Mouse (Mus musculus): ENCODE data around the gene Pp2d1. TPM values are rescaled to one million over a fixed set of nuclear protein-coding genes. Genes with fewer than 3 reads are reported as not detected.
"Not testable (repeated sequence)": the region's sequence is repeated elsewhere in the genome, so short reads cannot be mapped to it uniquely, and the experiment has no call there.

The Pp2d1 gene
- polyA plus RNA-seq, 1 experiment, result not detected

GRCm38 (mm10) chr17:53578776-53579175, 39.5 kb upstream of the Pp2d1 start:
- WGBS, result 55% methylated on average over 9 of the region's 9 CpGs

DNA sequence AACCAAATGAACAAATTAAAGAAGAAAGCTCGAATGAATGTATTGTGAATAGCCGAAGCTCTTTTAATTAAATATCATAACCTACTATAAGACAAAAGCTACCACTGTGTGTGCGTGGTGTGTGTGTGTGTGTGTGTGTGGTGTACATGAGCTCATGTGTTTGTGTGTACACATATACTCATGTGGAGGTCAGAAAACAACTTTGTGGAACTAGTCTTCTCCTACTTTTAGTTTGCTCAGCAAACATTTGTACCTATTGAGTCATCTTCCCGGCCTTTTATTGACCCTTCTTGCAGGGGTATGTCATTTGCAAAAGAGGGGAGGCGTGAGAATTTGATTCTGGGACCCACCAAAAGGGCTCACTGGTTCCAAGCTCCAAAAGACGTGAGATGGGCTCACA, 39.0 kb upstream of the Pp2d1 start:
- Histone ChIP-seq H3K4me3 (ENCODE audit: insufficient read depth, low read depth, low read length) (no peak overlapping the region), H3K27ac (ENCODE audit: insufficient read depth, low read depth, low read length) (no peak overlapping the region), H3K4me1 (ENCODE audit: control insufficient read depth, insufficient read depth, low read length) (peaks cover 10% of the 10 kb centered on the region; the same call in 1 of the 2 replicates)
- TF ChIP-seq POLR2A (IDR thresholded peaks at IDR 0.05; ENCODE audit: insufficient read depth, low read depth, low read length) (no peak), CTCF (IDR thresholded peaks at IDR 0.05; ENCODE audit: insufficient read depth, low read depth, low read length) (no peak)
- 84% methylated on average over 6 of the region's 6 CpGs for WGBS

More at GRCm38 (mm10) chr17:53578776-53579175, 39.5 kb upstream of the Pp2d1 start:
- no peak overlapping the region for H3K4me3 ChIP-seq (ENCODE audit: insufficient read depth, low read depth, low read length)
- H3K4me1 ChIP-seq (ENCODE audit: control insufficient read depth, insufficient read depth, low read length), result peaks cover 10% of the 10 kb centered on the region; the same call in 1 of the 2 replicates
- TF ChIP-seq POLR2A (IDR thresholded peaks at IDR 0.05; ENCODE audit: insufficient read depth, low read depth, low read length) (no peak), CTCF (IDR thresholded peaks at IDR 0.05; ENCODE audit: insufficient read depth, low read depth, low read length) (no peak)
- no peak overlapping the region for H3K27ac ChIP-seq (ENCODE audit: insufficient read depth, low read depth, low read length)

DNA sequence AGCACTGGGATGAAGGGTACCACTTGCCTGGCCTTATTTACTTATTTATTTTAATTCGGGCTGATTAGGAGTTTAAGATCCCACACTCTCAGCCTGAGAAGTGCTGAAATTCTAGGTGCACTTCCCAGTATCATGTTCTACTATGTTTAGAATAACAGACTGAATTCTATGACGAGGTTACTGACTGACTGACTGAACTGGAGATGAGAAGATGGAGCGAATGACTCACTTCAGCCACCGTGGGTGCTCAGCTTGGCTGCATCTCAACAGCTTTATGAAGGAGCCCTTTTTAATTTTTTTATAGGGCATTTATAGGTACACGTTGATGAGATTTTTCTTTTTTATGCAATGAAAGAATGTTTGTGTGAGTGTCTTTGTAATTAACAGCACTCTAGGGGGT, 38.5 kb upstream of the Pp2d1 start:
- TF ChIP-seq CTCF (IDR thresholded peaks at IDR 0.05; ENCODE audit: insufficient read depth, low read depth, low read length) (no peak), POLR2A (IDR thresholded peaks at IDR 0.05; ENCODE audit: insufficient read depth, low read depth, low read length) (no peak)
- Histone ChIP-seq H3K4me1 (ENCODE audit: control insufficient read depth, insufficient read depth, low read length) (peaks cover 10% of the 10 kb centered on the region; the same call in 1 of the 2 replicates), H3K27ac (ENCODE audit: insufficient read depth, low read depth, low read length) (no peak overlapping the region), H3K4me3 (ENCODE audit: insufficient read depth, low read depth, low read length) (no peak overlapping the region)
- 59% methylated on average over 5 of the region's 5 CpGs for WGBS

- Histone ChIP-seq H3K27ac (ENCODE audit: insufficient read depth, low read depth, low read length) (no peak overlapping the region), H3K4me3 (ENCODE audit: insufficient read depth, low read depth, low read length) (no peak overlapping the region), H3K4me1 (ENCODE audit: control insufficient read depth, insufficient read depth, low read length) (peaks cover 10% of the 10 kb centered on the region; the same call in 1 of the 2 replicates)
- TF ChIP-seq CTCF (IDR thresholded peaks at IDR 0.05; ENCODE audit: insufficient read depth, low read depth, low read length) (no peak), POLR2A (IDR thresholded peaks at IDR 0.05; ENCODE audit: insufficient read depth, low read depth, low read length) (no peak)
- WGBS, result 55% methylated on average over 2 of the region's 2 CpGs
Observed at GRCm38 (mm10) chr17:53577151-53577550, 37.9 kb upstream of the Pp2d1 start.

DNA sequence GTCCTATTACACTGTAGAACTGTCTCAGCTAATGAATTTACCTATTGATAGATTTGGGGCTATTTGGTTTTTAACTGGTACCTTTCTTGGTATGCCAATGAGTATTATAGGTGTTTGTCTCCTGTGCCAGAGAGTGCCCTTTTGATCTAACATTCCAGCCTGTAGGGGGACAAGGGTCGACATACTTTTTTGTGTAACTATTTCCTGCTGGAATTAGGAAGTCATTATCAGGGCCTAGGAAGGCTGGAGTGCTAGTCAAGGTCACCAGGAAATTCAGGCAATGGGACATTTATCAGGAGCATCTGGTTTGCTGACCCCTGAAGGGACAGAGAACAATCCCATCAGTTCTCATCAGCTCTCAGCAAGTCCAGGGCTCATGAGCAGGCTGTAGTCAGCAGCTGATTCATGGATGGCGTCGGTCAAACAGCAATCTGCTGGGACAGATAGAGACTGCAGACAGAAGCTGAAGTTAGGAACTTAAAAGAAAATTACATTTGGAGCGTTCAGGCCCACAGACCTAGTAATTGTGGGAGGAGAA, 33.8 kb upstream of the Pp2d1 start:
- H3K4me3 ChIP-seq (ENCODE audit: insufficient read depth, low read depth, low read length), result no peak overlapping the region
- peaks cover 6% of the 10 kb centered on the region for H3K4me1 ChIP-seq (ENCODE audit: control insufficient read depth, insufficient read depth, low read length)
- TF ChIP-seq POLR2A (IDR thresholded peaks at IDR 0.05; ENCODE audit: insufficient read depth, low read depth, low read length), result no peak
- no peak overlapping the region for H3K27ac ChIP-seq (ENCODE audit: insufficient read depth, low read depth, low read length)
- 84% methylated on average over 4 of the region's 4 CpGs for WGBS

DNA sequence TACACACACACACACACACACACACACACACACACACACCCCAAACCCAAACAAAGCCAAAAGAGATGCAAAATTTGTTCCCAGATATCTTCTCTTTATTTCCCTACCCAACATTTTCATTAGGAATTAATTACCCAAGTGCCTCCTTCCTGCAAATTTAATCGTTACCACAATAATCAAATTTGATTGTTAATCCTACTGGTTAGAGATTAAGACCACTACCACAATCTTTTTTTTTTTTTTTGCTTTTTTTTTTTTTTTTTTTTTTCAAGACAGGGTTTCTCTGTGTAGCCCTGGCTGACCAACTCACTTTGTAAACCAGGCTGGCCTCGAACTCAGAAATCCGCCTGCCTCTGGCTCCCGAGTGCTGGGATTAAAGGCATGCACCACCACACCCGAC, 31.7 kb upstream of the Pp2d1 start:
- 87% methylated on average over 5 of the region's 5 CpGs for WGBS
- H3K27ac ChIP-seq (ENCODE audit: insufficient read depth, low read depth, low read length); H3K4me1 ChIP-seq (ENCODE audit: control insufficient read depth, insufficient read depth, low read length); H3K4me3 ChIP-seq (ENCODE audit: insufficient read depth, low read depth, low read length): not testable (repeated sequence)

DNA sequence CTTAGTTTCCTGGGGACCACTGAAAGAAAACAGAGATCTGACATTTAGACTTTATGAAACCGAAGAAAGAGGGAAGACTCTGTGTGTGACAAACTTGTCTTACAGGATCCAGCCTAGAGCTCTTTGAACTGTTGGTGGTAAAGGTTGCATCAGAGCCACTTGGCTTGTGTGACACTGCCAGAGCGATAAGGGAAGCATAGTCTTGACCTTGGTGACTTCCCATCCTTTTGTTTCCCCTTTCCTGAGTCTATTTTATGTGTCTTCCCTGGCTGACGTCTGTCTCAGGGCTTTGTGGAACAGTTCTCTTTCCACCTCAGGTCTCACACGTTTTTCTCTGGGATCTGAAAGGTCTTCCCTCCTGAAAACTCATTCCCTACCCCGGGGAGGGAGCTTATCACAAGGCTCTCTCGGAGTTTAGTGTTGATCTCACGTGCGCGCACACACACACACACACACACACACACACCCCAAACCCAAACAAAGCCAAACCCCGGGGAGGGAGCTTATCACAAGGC, 31.2 kb upstream of the Pp2d1 start:
- WGBS, result 56% methylated on average over 10 of the region's 10 CpGs
- H3K4me1 ChIP-seq (ENCODE audit: control insufficient read depth, insufficient read depth, low read length), result peaks cover 6% of the 10 kb centered on the region
- TF ChIP-seq POLR2A (IDR thresholded peaks at IDR 0.05; ENCODE audit: insufficient read depth, low read depth, low read length) (no peak), CTCF (IDR thresholded peaks at IDR 0.05; ENCODE audit: insufficient read depth, low read depth, low read length) (no peak)
- H3K4me3 ChIP-seq (ENCODE audit: insufficient read depth, low read depth, low read length), result no peak overlapping the region
- H3K27ac ChIP-seq (ENCODE audit: insufficient read depth, low read depth, low read length), result 0 out of 2 replicates have a peak overlapping the region, but pooled peaks have one; percentile 18

GRCm38 (mm10) chr17:53569829-53570228, 30.6 kb upstream of the Pp2d1 start:
- Histone ChIP-seq H3K4me1 (ENCODE audit: control insufficient read depth, insufficient read depth, low read length) (peaks cover 6% of the 10 kb centered on the region), H3K4me3 (ENCODE audit: insufficient read depth, low read depth, low read length) (no peak overlapping the region), H3K27ac (ENCODE audit: insufficient read depth, low read depth, low read length) (no peak overlapping the region)
- TF ChIP-seq POLR2A (IDR thresholded peaks at IDR 0.05; ENCODE audit: insufficient read depth, low read depth, low read length), result no peak
- TF ChIP-seq CTCF (IDR thresholded peaks at IDR 0.05; ENCODE audit: insufficient read depth, low read depth, low read length), result no peak
- WGBS, result 59% methylated on average over 6 of the region's 6 CpGs

GRCm38 (mm10) chr17:53568734-53569386, 29.6 kb upstream of the Pp2d1 start:
- WGBS, result 24% methylated on average over 8 of the region's 8 CpGs
- peaks cover 6% of the 10 kb centered on the region for H3K4me1 ChIP-seq (ENCODE audit: control insufficient read depth, insufficient read depth, low read length)
- peak overlapping the region; percentile 87 for H3K27ac ChIP-seq (ENCODE audit: insufficient read depth, low read depth, low read length)
- H3K4me3 ChIP-seq (ENCODE audit: insufficient read depth, low read depth, low read length), result peak overlapping the region; percentile 100
- TF ChIP-seq CTCF (IDR thresholded peaks at IDR 0.05; ENCODE audit: insufficient read depth, low read depth, low read length) (no peak), POLR2A (IDR thresholded peaks at IDR 0.05; ENCODE audit: insufficient read depth, low read depth, low read length) (no peak)

Measured in olfactory bulb, adult 2 months (tissue).